Mouse (Mus musculus): ENCODE measurements around the gene Hipk4. TPM values are rescaled to one million over a fixed set of nuclear protein-coding genes. Genes with fewer than 3 reads are reported as not detected.
A peak's percentile ranks its signal among the peaks of the same experiment; 100 is the strongest.

Hipk4 gene
- total RNA-seq (2021) = under 1 TPM; 0.26 to 0.34 TPM

- DNase-seq (ENCODE audit: extremely low spot score in 1 of 2, low spot score in 2 of 2) = no peak
- intact Hi-C loops (cut with DNase I) = no loop called here
Measured at GRCm38 (mm10) chr7:27522967-27523366, at the start of gene Hipk4. Gene Hipk4, plus strand, starts transcription at chr7:27523267.

DNA sequence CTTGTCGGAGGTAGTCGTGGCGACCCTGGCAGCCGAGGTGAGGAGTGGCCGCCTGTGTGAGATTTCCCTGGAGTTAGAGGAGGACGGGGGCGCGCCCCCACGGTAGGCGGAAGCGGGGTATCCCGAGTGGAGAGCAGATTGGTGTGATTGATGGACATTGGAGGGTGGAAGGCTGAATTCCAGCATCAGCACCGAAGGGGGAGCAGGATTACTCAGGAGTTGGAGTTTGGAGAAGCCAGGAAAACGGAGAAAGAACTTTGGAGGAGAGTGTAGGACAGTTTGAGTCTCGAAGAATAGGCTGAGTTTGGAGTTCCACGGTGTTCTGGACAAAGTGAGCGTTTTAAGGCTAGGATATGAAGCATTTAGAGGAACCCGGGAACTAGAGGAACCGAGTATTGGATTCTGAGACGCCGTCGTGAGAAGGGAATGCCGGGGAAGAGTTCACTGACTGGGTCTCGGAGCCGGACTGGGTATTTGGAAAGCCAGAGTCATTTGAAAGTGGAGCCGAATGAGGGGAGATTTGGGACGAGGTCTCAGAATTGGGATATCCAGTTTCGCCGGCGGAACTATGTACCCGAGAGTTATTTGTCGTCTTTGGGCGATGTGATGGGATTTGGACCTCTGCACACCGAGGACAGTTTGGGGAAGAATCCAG is 49.1 kb upstream of the Hipk4 start:
- DNase-seq (ENCODE audit: extremely low spot score in 1 of 2, low spot score in 2 of 2) = no peak
- intact Hi-C loops (cut with DNase I) = loop anchor here (5.0 kb wide), 1 partner anchor 118 kb away; the partner anchor contains the start of gene Akt2

DNA sequence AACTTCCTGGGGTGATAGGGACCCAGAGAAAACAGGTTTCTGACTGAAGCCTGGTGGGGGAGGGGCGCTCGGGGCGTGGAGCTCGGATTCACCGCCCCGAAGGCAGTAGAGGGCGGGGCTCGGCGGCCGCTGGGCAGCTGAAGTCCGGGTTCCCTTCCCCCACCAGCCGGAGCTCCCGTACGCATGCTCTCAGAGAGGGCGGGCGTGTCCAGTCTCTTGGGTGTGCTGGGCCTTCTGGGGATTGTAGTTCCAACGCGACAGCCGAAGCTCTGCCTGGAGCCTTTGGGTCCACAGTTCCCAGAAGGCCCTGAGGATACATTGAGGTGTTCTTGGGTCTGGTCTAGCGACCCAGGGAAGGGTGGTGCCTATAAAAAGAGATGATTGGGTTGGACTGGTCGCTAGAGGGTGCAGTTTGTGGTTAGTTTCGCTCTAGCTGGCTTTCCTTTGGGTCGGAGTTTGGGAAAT is 48.5 kb upstream of the Hipk4 start:
- intact Hi-C loops (cut with DNase I) = loop anchor here (5.0 kb wide), 1 partner anchor 118 kb away; the partner anchor contains the start of gene Akt2
- DNase-seq (ENCODE audit: extremely low spot score in 1 of 2, low spot score in 2 of 2) = peak; percentile 96 to 99

- no peak for DNase-seq (ENCODE audit: extremely low spot score in 1 of 2, low spot score in 2 of 2)
- intact Hi-C loops (cut with DNase I) = no loop called here
Measured at GRCm38 (mm10) chr7:27475596-27475995, 47.5 kb upstream of the Hipk4 start.

- DNase-seq (ENCODE audit: extremely low spot score in 1 of 2, low spot score in 2 of 2) = no peak
- intact Hi-C loops (cut with DNase I) = no loop called here
Measured at GRCm38 (mm10) chr7:27476098-27476635, 46.9 kb upstream of the Hipk4 start.

DNA sequence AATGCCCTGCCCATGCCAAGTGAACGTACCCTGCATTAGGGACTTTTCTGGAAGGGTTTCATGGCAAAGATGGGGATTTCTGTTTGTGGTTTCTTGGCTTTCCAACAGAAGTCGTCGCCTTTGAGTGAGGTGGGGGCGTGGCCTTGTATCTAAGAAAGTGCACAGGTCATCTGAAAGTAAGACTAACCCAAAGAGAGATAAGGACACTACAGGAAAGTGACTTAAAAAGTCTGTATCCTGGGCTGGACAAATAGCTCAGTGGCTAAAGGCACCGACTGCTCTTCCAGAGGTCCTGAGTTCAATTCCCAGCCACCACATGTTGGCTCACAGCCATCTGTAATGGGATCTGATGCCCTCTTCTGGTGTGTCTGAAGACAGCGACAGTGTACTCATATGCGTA is 44.5 kb upstream of the Hipk4 start:
- intact Hi-C loops (cut with DNase I) = no loop called here
- DNase-seq (ENCODE audit: extremely low spot score in 1 of 2, low spot score in 2 of 2) = no peak

GRCm38 (mm10) chr7:27479750-27480149 is 43.3 kb upstream of the Hipk4 start:
- DNase-seq (ENCODE audit: extremely low spot score in 1 of 2, low spot score in 2 of 2) = no peak
- intact Hi-C loops (cut with DNase I) = no loop called here

GRCm38 (mm10) chr7:27480506-27480905 is 42.6 kb upstream of the Hipk4 start:
- no peak for DNase-seq (ENCODE audit: extremely low spot score in 1 of 2, low spot score in 2 of 2)
- intact Hi-C loops (cut with DNase I) = no loop called here

- intact Hi-C loops (cut with DNase I) = no loop called here
- no peak for DNase-seq (ENCODE audit: extremely low spot score in 1 of 2, low spot score in 2 of 2)
Measured at GRCm38 (mm10) chr7:27480927-27481626, 42.0 kb upstream of the Hipk4 start.

DNA sequence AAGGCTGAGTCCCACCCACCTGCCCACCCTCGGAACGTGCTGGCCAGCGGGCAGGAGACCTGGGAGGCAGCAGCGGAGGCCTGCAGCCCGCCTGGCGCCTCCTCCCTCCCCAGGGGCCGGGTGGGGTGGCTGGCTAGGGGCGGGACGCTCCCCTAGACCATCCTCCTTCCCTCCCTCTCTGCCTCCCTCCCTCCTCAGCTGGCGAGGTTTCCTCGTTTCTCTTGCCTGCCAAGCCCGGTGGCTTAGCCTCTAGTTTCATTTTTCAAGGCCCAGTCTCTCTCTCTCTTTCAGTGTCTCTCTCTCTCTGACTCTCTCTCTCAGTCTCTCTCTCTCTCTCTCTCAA is 41.5 kb upstream of the Hipk4 start:
- intact Hi-C loops (cut with DNase I) = no loop called here
- peak; percentile 50 to 90 for DNase-seq (ENCODE audit: extremely low spot score in 1 of 2, low spot score in 2 of 2)

- DNase-seq (ENCODE audit: extremely low spot score in 1 of 2, low spot score in 2 of 2) = no peak
- intact Hi-C loops (cut with DNase I) = no loop called here
Measured at GRCm38 (mm10) chr7:27483860-27484259, 39.2 kb upstream of the Hipk4 start.

DNA sequence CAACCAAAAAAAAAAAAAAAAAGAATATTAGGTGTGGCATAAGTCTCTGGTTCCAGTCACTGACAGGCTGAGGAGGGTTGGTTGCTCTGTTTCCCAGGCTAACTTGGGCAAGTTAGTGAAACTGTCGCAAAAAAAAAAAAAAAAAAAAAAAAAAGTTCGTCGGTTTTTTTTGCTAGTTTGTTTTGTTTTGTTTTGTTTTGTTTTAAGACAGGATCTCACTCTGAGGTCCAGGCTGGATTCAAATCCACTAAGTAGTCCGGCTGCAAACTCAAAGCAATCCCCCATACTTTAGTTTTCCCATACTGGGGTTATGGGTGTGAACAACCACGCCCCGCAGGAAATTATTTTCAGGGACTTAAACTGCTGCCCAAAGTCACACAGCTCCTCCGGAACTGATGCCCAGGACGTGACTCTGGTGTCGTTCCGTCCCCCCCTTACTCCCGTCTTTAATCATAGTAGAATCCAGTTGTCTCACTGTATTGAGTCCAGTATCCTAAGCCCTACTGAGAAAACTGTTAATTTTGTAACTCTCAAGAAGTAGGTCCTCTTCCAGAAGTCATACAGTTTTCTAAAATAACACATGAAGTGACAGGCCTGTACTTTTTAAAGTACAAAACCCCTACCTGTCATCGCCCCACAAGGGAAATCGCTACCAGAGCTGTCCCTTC is 36.8 kb upstream of the Hipk4 start:
- no peak for DNase-seq (ENCODE audit: extremely low spot score in 1 of 2, low spot score in 2 of 2)
- intact Hi-C loops (cut with DNase I) = no loop called here

GRCm38 (mm10) chr7:27486770-27487697 is 36.0 kb upstream of the Hipk4 start, which contains the start of gene Sertad1:
Gene Sertad1, plus strand, starts transcription at chr7:27486910.
- intact Hi-C loops (cut with DNase I) = no loop called here
- DNase-seq (ENCODE audit: extremely low spot score in 1 of 2, low spot score in 2 of 2) = peak; percentile 99 to 100

DNA sequence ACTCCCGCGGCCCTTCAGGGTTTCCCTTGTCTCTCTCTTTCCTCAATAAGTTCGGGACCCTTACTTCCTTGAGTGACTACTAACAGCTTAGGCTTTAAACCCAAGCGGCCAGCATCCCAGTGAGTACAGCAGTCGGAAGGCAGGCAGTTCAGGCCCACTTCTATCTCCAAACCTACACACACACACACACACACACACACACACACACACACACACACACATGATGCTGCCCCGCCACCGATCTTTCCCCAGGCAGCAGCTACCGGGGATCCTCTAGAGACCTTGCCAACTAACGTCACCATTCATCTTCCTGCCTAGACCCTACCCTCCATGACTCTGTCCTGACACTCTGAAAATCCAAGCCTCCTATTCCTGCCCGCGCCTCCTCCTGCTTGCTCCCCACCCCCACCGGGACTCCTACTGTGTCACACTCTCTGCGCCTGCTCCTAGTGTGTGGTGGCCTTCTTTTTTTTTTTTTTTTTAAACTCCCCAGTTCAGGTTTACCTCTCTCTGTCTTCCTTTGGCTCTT is 35.3 kb upstream of the Hipk4 start:
- intact Hi-C loops (cut with DNase I) = no loop called here
- peak in 1 of 2 experiments; percentile 91 for DNase-seq (ENCODE audit: extremely low spot score in 1 of 2, low spot score in 2 of 2)

- intact Hi-C loops (cut with DNase I) = no loop called here
Measured at GRCm38 (mm10) chr7:27489270-27489869, 33.7 kb upstream of the Hipk4 start.

GRCm38 (mm10) chr7:27490227-27490542 is 32.9 kb upstream of the Hipk4 start:
- no peak for DNase-seq (ENCODE audit: extremely low spot score in 1 of 2, low spot score in 2 of 2)
- intact Hi-C loops (cut with DNase I) = no loop called here

More at GRCm38 (mm10) chr7:27489270-27489869, 33.7 kb upstream of the Hipk4 start:
- DNase-seq (ENCODE audit: extremely low spot score in 1 of 2, low spot score in 2 of 2) = peak in 1 of 2 experiments; percentile 50

DNA sequence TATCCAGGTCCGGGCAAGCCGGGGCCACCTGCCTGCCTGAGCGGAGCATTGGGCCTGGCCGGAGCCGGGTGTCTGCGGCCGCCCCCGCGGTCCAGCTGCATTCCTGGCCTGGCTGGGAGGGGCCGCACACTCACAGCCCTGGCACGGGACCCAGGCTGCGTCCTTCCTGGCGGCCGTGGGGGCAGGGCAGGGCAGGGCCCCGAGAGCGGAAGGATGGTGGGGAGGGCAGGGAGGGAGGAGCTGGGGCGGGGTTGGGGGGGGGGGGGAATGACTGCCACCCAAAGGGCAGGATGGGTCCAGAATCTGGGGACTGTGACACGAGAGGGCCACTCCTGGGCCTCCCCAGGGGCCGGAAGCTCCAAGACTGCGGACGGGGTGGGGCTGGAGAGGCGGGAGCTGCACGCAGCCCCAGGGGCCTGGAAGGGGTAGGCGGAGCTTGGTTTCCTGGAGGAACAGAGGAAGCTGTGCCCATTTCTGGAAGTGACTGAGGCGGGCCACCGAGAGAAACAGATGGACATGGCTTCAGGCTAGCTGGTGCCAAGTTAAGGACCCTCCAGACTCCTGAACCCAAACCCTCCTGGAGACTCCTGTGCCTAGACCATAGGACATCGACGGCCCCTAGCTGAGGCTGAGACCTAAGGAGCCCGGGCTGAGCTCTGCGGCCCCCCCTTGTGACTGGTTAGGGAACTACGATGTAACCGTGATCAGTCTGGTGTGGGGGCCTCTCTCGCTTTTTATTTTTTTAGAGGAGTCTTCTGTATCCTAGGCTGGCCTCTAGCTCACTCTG is 32.3 kb upstream of the Hipk4 start:
- intact Hi-C loops (cut with DNase I) = no loop called here
- DNase-seq (ENCODE audit: extremely low spot score in 1 of 2, low spot score in 2 of 2) = peak; percentile 66 to 95

All from left cerebral cortex, postnatal 10 days (tissue).